Mouse (Mus musculus) adrenal gland, adult 18-20 months (tissue): ENCODE data around the gene Prss56. TPM values are rescaled to one million over a fixed set of nuclear protein-coding genes. Genes with fewer than 3 reads are reported as not detected.

Source experiments
- DNase-seq, 2 experiments: peaks; one replicate each; pipeline ENCODE4 v3.0.0; 2021 to 2022; ENCODE audit warnings: low spot score in 2 of 2
- total RNA-seq, 2 experiments: library from RNA; stranded (reverse); gene quantifications; 1 replicate in 1 of 2; 2 replicates in 1 of 2; pipeline ENCODE4 v1.2.3; 2021

Gene Prss56
- total RNA-seq, 2 experiments from 2014 or later: not detected

DNA sequence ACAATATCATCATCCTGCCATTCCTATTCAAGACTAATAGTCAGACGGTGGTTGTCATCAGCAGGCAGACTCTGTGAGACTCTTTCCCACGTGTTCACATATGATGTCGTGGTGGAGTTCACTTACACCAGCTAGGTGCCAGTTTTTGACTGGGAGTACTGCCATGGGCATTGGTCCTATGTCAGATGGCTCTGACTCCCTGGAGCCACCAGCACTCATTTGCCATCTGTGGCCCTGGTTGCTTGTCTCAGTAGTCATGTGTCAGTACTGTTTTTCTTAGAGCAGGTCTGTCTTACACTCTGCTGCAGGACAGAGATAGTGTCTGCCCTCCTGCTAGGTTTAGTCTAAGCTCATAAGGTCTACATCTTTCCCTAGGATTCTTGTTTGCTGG, 44.0 kb downstream of the Prss56 start:
- DNase-seq: no peak

DNA sequence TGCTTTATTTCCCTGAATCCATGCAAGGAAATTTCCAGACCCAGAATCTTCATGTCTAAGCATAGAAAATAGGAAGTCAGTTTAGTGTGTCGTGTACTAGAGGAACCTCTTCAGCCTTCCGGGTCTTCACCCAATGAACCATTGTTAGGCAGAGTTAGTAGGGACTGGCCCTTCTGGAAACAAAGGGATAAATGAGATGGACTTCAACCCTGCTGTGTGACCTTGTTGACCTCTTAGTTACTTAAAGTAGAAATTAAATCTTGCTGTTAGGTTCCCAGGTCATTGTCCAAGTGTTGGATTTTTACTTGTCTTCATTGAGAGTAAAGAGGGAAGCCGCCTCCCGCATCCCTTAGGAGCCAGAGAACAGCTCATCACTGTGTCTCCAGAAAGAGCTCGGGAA, 47.5 kb downstream of the Prss56 start:
- no peak for DNase-seq

DNA sequence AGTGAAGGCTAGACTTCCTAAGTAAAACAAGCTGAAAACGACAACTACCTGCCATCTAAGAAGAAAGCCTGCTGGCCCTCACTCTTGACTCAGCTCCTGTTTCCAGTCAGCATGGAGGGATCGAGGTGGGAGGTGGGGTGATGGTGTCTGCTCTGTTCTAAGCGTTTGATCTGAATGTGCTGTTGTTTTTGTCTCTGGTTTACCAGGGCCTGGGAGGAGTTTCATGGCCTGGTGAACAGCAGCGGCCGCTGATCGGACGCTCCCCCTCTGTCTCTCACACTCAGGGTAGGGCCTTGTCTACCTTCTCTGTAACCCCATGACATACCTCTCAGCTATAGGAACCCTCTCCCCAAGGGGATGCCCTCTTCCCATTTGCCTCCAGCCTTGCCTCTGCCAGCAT, 49.1 kb downstream of the Prss56 start:
- DNase-seq: no peak

Other genes starting within 250 kb of the Prss56 start
- gene Alppl2, start 93.4 kb upstream of the Prss56 start, total RNA-seq: not detected
- not detected for gene Alpi, start 81.7 kb upstream of the Prss56 start, total RNA-seq
- gene Akp3, start 58.3 kb upstream of the Prss56 start, total RNA-seq: not detected
- 1 to 10 TPM; 1.1 to 2.9 TPM for gene Ecel1, start 26.8 kb upstream of the Prss56 start, total RNA-seq
- gene Chrnd, start 7.3 kb downstream of the Prss56 start, total RNA-seq: not detected
- not detected for gene Chrng, start 21.3 kb downstream of the Prss56 start, total RNA-seq
- 10 to 100 TPM; 76.6 to 85.7 TPM for gene Eif4e2, start 30.6 kb downstream of the Prss56 start, total RNA-seq
- gene Efhd1, start 81.0 kb downstream of the Prss56 start, total RNA-seq: 100 to 1,000 TPM; 329 to 423 TPM
- 100 to 1,000 TPM in 1 of 2 experiments, 10 to 100 TPM in 1; 79.7 to 101 TPM for gene Gigyf2, start 143.7 kb downstream of the Prss56 start, total RNA-seq
- not detected for gene Kcnj13, start 211.4 kb downstream of the Prss56 start, total RNA-seq